Mouse (Mus musculus) embryonic facial prominence, embryonic 14.5 days (tissue): ENCODE results near the gene Ddx31. TPM values are rescaled to one million over a fixed set of nuclear protein-coding genes. Genes with fewer than 3 reads are reported as not detected.

Experiments used
- ATAC-seq: fragments of 200-750 bp; cut with Nextera tagmentation; 2 replicates; pipeline ENCODE4 v1.8.0; 2017; ENCODE audit warnings: low read depth, moderate number of reproducible peaks, moderate TSS enrichment
- DNase-seq: peaks from one replicate; pipeline ENCODE4 v3.0.0-alpha.2; 2015; ENCODE audit warnings: low spot score
- H3K27ac ChIP-seq: fragments of 300-500 bp; sonication (generic); replicated peaks from 2 replicates; pipeline ENCODE4 v1.5.1; 2014; ENCODE audit warnings: low read depth, mild to moderate bottlenecking, low read length, moderate library complexity
- H3K27me3 ChIP-seq: fragments of 300-500 bp; sonication (generic); replicated peaks from 2 replicates; pipeline ENCODE4 v1.6.1; 2014; ENCODE audit warnings: low read length; ENCODE audit not compliant: control insufficient read depth, insufficient read depth
- H3K36me3 ChIP-seq: fragments of 300-500 bp; sonication (generic); 2 replicates; pipeline ENCODE4 v1.6.1; 2014; ENCODE audit warnings: low read length, mixed read lengths; ENCODE audit not compliant: control insufficient read depth, insufficient read depth
- H3K4me1 ChIP-seq: fragments of 300-500 bp; sonication (generic); 2 replicates; pipeline ENCODE4 v1.6.1; 2014; ENCODE audit warnings: antibody characterized with exemption, low read length; ENCODE audit not compliant: control insufficient read depth, insufficient read depth
- H3K4me2 ChIP-seq: fragments of 300-500 bp; sonication (generic); 2 replicates; pipeline ENCODE4 v1.6.1; 2014; ENCODE audit warnings: low read depth, mild to moderate bottlenecking, low read length, moderate library complexity, mixed read lengths
- H3K4me3 ChIP-seq: fragments of 300-500 bp; sonication (generic); 2 replicates; pipeline ENCODE4 v1.5.1; 2014; ENCODE audit warnings: low read depth, mild to moderate bottlenecking, low read length
- H3K9ac ChIP-seq: fragments of 300-500 bp; sonication (generic); 2 replicates; pipeline ENCODE4 v1.6.1; 2014; ENCODE audit warnings: low read depth, mild to moderate bottlenecking, low read length, moderate library complexity, mixed read lengths
- H3K9me3 ChIP-seq: fragments of 300-500 bp; sonication (generic); 2 replicates; pipeline ENCODE4 v1.6.1; 2016; ENCODE audit warnings: low read length; ENCODE audit not compliant: control insufficient read depth
- WGBS: fragments of 180-500 bp; shearing (Covaris S2); extraction: QIAGEN DNeasy Blood & Tissue Kit; methylation state at CpG from one replicate; pipeline ENCODE4 v1.1.7; 2014; 5-methylcytosine and 5-hydroxymethylcytosine counted together
- polyA plus RNA-seq: library from polyadenylated mRNA; unstranded; fragments of >200 nt; fragmentation: Nextera tagmentation; extraction: Ambion mirVana; gene quantifications from 2 replicates; pipeline ENCODE4 v1.2.1, GENCODE M21; 2014

Gene Ddx31
- polyA plus RNA-seq, 1 experiment from 2014 or later: 13.3 TPM

DNA sequence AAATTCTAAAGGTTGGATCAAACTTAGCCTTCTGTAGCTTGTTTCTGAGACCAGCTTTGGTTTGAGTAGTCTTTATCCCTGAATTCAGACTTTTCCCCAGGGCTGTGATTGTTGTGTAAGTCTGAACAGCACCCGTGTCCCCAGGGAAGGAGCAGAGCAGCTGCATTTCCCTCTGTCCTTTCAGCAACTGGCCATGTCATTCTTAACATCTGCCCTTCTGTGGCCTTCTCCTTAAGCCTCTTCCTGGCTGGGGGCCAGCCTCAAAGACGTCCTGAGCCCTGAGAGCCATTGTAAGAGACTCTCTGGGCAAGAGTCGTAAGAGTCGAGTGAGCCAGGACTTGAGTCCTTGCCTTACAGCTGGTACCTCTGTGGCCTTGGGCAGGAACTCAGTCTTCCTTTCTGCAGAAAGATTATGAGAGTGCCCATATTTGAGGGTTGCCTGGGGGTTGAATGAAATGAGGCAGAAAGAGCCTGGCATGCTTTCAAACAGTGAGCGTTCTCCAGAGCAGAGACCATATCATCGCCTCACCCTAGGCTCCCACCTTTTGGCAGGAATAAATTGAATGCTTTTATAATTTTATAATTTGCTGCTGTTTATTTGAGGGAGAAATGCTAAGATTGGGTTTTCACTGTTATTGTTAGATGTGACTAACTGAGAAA, 42.8 kb downstream of the Ddx31 start:
- H3K4me3 ChIP-seq: no peak overlapping the region
- H3K36me3 ChIP-seq: peaks cover 66% of the 10 kb centered on the region
- peak; percentile 64 for DNase-seq
- 74% methylated on average over 6 of the region's 6 CpGs for WGBS
- no peaks in the 10 kb centered on the region for H3K4me1 ChIP-seq
- H3K27ac ChIP-seq: no peak overlapping the region
- H3K27me3 ChIP-seq: no peaks in the 10 kb centered on the region
- H3K9ac ChIP-seq: no peak overlapping the region
- no peak overlapping the region for H3K4me2 ChIP-seq
- H3K9me3 ChIP-seq: no peaks in the 10 kb centered on the region
- ATAC-seq: no peak

DNA sequence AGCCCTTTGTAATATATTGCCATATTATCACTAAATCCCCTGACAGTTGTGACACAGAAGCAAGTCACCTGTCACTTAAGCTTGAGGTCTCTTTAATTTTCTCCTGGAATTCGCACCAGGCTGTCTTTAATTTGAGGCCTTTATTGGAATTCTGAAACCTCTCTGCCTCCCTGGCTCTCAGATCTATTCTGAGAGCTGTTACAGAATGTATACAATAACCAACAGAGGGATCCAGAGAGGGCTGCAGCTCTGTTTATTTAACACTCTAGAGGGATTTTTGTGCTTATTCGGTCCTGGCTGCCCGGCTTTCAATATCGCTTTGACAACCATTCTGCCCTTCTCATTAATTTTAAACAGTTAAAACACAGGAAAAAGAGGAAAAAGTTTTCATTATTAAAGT, 44.7 kb downstream of the Ddx31 start:
- DNase-seq (no peak), ATAC-seq (no peak)
- Histone ChIP-seq H3K9me3 (no peaks in the 10 kb centered on the region), H3K4me2 (no peak overlapping the region), H3K4me1 (no peaks in the 10 kb centered on the region), H3K36me3 (peaks cover 68% of the 10 kb centered on the region), H3K27me3 (no peaks in the 10 kb centered on the region), H3K9ac (no peak overlapping the region), H3K4me3 (no peak overlapping the region), H3K27ac (no peak overlapping the region)
- 64% methylated on average over 4 of the region's 4 CpGs for WGBS

DNA sequence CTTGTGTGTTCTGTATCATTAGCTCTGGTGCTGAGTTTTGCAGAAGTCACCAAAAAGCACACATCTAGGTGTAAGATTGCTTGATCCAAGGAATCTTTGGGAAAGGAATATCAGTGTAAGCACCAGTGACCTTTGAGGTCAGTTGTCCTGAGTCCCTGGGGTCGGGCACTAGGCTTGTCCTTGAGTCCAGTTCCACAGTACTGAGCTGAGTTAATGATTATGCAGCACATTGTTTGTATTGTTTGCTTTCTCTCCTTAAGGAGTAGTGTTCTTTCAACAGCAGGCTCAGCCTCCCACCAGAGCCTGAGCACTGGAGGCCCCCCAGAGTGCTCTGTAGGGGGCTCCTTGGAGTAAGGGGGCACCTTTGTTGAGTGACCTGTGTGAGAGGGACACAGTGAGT, 52.6 kb downstream of the Ddx31 start:
- Histone ChIP-seq H3K9ac (no peak overlapping the region), H3K4me1 (no peaks in the 10 kb centered on the region), H3K27ac (no peak overlapping the region), H3K4me2 (no peak overlapping the region), H3K4me3 (no peak overlapping the region), H3K27me3 (no peaks in the 10 kb centered on the region), H3K36me3 (peaks cover 73% of the 10 kb centered on the region), H3K9me3 (no peaks in the 10 kb centered on the region)
- no peak for DNase-seq
- ATAC-seq: no peak
- 57% methylated on average over 1 of the region's 1 CpGs for WGBS

DNA sequence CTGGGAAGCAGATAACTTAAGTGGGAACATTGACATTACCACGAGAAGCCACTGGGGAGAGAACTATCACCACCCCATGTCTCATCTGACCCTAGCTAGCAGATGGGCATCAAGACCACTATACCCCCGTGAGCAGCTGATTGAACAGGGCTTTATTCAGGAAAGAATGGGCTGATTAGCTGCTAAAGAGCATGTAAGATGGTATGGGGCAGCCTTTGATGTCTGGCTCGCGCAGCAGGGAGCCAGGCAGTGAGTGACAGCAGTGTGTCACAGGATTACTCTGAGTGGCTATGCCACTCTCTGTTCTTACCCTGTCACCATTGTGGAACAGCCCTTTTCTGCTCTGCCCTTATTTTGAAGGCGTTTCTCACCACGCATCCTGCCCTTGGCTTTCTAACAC, 53.3 kb downstream of the Ddx31 start:
- DNase-seq (no peak), ATAC-seq (no peak)
- Histone ChIP-seq H3K9ac (no peak overlapping the region), H3K4me2 (no peak overlapping the region), H3K4me3 (no peak overlapping the region), H3K27ac (no peak overlapping the region), H3K27me3 (no peaks in the 10 kb centered on the region), H3K9me3 (no peaks in the 10 kb centered on the region), H3K4me1 (no peaks in the 10 kb centered on the region), H3K36me3 (peaks cover 66% of the 10 kb centered on the region)
- 73% methylated on average over 6 of the region's 6 CpGs for WGBS

DNA sequence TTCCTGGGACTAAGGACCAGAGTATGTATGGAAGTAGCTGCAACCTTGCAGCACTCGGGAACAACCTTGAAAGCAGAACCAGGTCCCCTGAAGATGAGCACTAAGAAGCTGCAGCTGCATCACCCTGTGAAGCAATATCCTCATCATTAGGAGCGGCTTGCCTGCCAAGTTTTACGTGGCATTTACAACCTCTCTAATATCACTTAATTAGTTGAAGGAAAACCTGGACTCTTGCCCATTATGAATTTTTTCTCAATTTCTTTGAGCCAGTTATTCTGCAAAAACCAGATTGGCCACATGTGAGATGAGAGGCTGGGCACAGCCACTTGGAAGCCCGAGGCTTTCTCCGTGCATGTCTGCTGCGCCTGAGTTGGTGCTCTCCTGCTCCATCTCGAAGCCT, 55.7 kb downstream of the Ddx31 start:
- no peak for DNase-seq
- no peak overlapping the region for H3K4me2 ChIP-seq
- 76% methylated on average over 7 of the region's 7 CpGs for WGBS
- H3K4me1 ChIP-seq: no peaks in the 10 kb centered on the region
- no peak for ATAC-seq
- no peak overlapping the region for H3K4me3 ChIP-seq
- H3K27ac ChIP-seq: no peak overlapping the region
- no peak overlapping the region for H3K9ac ChIP-seq
- H3K27me3 ChIP-seq: no peaks in the 10 kb centered on the region
- no peaks in the 10 kb centered on the region for H3K9me3 ChIP-seq
- H3K36me3 ChIP-seq: peaks cover 59% of the 10 kb centered on the region

DNA sequence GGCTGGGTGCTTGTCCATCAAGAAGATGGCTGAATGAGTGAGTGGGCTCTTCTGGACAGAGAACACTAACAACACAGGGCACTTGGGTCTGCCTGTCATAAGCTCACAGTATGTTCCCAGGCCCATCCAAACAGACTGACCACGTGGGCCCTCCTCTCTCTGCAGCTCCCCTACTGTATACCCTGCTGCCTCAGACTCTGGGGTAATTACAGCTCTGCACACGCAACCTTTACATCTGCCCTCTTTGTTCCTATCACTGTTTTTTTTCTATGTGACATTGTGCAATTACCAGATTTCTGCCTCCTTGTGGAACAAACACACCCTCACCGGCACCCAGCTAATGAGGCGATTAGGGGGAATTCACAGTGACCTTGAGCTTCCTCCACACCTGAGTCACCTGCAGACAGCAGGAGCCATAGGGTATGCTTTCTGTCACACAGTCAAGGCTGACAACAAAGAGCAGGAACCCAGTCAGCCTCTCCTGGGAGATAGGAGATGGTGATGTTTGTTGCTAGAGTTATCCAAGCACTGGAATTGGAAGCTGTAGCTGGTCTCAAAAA, 57.2 kb downstream of the Ddx31 start:
- H3K4me2 ChIP-seq: no peak overlapping the region
- no peaks in the 10 kb centered on the region for H3K4me1 ChIP-seq
- H3K27ac ChIP-seq: no peak overlapping the region
- H3K9me3 ChIP-seq: no peaks in the 10 kb centered on the region
- H3K4me3 ChIP-seq: no peak overlapping the region
- ATAC-seq (no peak; the same call in 1 of the 2 replicates), DNase-seq (no peak)
- no peak overlapping the region for H3K9ac ChIP-seq
- no peaks in the 10 kb centered on the region for H3K27me3 ChIP-seq
- H3K36me3 ChIP-seq: peaks cover 57% of the 10 kb centered on the region
- WGBS: 78% methylated on average over 3 of the region's 4 CpGs

DNA sequence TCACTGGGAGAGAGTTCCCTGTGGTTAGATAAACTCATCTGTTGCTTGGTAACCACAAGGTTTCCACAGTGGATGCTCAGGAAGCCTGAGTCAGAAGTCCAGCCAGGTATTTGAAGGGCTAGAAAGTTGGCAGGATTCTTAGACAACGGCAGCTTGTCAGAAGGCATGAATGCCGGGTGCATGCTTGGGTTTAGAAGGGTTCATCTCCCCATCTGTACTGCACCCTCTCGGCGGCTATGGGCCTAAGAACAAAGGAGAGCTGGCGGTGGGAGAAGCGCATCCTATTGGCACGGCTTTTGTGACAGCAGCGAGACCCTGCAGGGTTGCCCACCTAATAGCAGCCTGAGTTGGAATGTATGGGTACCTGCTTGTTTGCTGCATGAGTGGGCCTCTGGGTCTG, 62.1 kb downstream of the Ddx31 start:
- Histone ChIP-seq H3K9ac (no peak overlapping the region), H3K27ac (no peak overlapping the region), H3K4me1 (no peaks in the 10 kb centered on the region), H3K4me3 (no peak overlapping the region), H3K9me3 (no peaks in the 10 kb centered on the region), H3K4me2 (no peak overlapping the region), H3K27me3 (peaks cover 10% of the 10 kb centered on the region), H3K36me3 (peaks cover 33% of the 10 kb centered on the region; the same call in 1 of the 2 replicates)
- WGBS: 95% methylated on average over 8 of the region's 8 CpGs
- DNase-seq (no peak), ATAC-seq (no peak)

DNA sequence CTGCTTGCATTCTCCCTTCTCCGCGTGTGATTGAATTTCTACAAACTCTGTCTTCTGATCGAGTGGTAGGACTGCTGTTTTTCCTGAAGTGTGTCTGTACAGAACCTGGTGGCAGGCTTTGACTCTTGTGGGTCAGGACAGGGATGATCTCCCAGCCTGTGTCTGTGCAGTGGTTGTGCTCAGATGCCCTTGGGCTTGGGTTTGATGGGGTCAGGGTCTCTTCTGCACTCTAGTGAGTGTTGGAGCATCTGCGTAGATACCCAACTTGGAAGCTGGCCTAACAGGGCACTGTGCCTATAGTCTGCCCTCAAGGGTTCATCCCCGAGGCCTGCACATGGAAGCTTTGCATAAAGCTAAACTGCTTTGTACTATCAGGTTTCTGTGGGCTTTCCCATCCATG, 63.7 kb downstream of the Ddx31 start:
- Histone ChIP-seq H3K27me3 (peaks cover 26% of the 10 kb centered on the region), H3K27ac (no peak overlapping the region), H3K4me2 (no peak overlapping the region), H3K4me3 (no peak overlapping the region), H3K9ac (no peak overlapping the region), H3K4me1 (peaks cover 7% of the 10 kb centered on the region; the same call in 1 of the 2 replicates), H3K9me3 (no peaks in the 10 kb centered on the region), H3K36me3 (peaks cover 30% of the 10 kb centered on the region; the same call in 1 of the 2 replicates)
- ATAC-seq: no peak
- 86% methylated on average over 5 of the region's 5 CpGs for WGBS
- DNase-seq: no peak

DNA sequence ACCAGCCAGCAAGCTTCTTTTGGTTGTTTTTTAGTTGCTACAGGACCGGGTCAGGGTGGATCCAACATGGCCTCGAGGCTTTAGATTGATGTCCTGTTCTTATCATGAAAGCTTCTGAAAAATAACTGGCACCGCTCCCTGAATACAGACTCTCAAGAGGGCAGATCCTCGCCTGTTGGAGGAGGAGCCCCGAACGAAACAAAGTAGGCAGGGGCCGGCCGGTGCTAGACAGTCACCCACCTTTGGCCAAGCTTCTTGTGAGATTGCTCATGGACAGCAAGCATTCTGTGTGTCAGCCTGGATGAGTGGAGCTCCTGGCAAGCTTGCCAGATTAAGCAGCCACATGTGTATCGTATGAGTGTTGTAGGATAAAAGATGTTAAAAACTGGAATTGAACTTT, 64.6 kb downstream of the Ddx31 start:
- Histone ChIP-seq H3K4me2 (no peak overlapping the region), H3K27ac (no peak overlapping the region), H3K4me1 (peaks cover 7% of the 10 kb centered on the region; the same call in 1 of the 2 replicates), H3K27me3 (peaks cover 35% of the 10 kb centered on the region), H3K36me3 (peaks cover 28% of the 10 kb centered on the region; the same call in 1 of the 2 replicates), H3K9ac (no peak overlapping the region), H3K4me3 (no peak overlapping the region), H3K9me3 (no peaks in the 10 kb centered on the region)
- ATAC-seq (no peak), DNase-seq (no peak)
- WGBS: 86% methylated on average over 9 of the region's 9 CpGs
